Mouse (Mus musculus) hindbrain, embryonic 14.5 days (tissue): ENCODE results near the gene Lrmda. TPM values are rescaled to one million over a fixed set of nuclear protein-coding genes. Genes with fewer than 3 reads are reported as not detected.

ENCODE experiments used
- ATAC-seq: fragments of 200-750 bp; cut with Nextera tagmentation; 2 replicates; pipeline ENCODE4 v1.8.0; 2017; ENCODE audit warnings: moderate number of reproducible peaks, mild to moderate bottlenecking, moderate TSS enrichment, moderate library complexity; ENCODE audit not compliant: low FRiP score
- DNase-seq: peaks from one replicate; pipeline ENCODE4 v3.0.0-alpha.2; 2015; ENCODE audit warnings: low spot score
- H3K27ac ChIP-seq: fragments of 300-500 bp; sonication (generic); 2 replicates; pipeline ENCODE4 v1.5.1; 2014; ENCODE audit warnings: mild to moderate bottlenecking, moderate library complexity
- H3K27me3 ChIP-seq: fragments of 300-500 bp; sonication (generic); 2 replicates; pipeline ENCODE4 v1.6.1; 2014; ENCODE audit warnings: mild to moderate bottlenecking, low read length, mixed read lengths; ENCODE audit not compliant: control insufficient read depth, insufficient read depth
- H3K36me3 ChIP-seq: fragments of 300-500 bp; sonication (generic); replicated peaks from 2 replicates; pipeline ENCODE4 v1.6.1; 2014; ENCODE audit not compliant: control insufficient read depth, insufficient read depth
- H3K4me1 ChIP-seq: fragments of 300-500 bp; sonication (generic); replicated peaks from 2 replicates; pipeline ENCODE4 v1.6.1; 2014; ENCODE audit warnings: antibody characterized with exemption, low read length, mixed read lengths; ENCODE audit not compliant: control insufficient read depth, insufficient read depth
- H3K4me2 ChIP-seq: fragments of 300-500 bp; sonication (generic); replicated peaks from 2 replicates; pipeline ENCODE4 v1.6.1; 2014; ENCODE audit warnings: mild to moderate bottlenecking, moderate library complexity
- H3K4me3 ChIP-seq: fragments of 300-500 bp; sonication (generic); replicated peaks from 2 replicates; pipeline ENCODE4 v1.5.1; 2014; ENCODE audit warnings: mild to moderate bottlenecking, low read length
- H3K9ac ChIP-seq: fragments of 300-500 bp; sonication (generic); 2 replicates; pipeline ENCODE4 v1.6.1; 2014
- H3K9me3 ChIP-seq: fragments of 300-500 bp; sonication (generic); 2 replicates; pipeline ENCODE4 v1.6.1; 2016; ENCODE audit warnings: low read length; ENCODE audit not compliant: control insufficient read depth
- WGBS: fragments of 180-500 bp; shearing (Covaris S2); extraction: QIAGEN DNeasy Blood & Tissue Kit; methylation state at CpG from one replicate; pipeline ENCODE4 v1.1.7; 2014; 5-methylcytosine and 5-hydroxymethylcytosine counted together
- polyA plus RNA-seq: library from polyadenylated mRNA; unstranded; fragments of >200 nt; fragmentation: Nextera tagmentation; extraction: Ambion mirVana; gene quantifications from 2 replicates; pipeline ENCODE4 v1.2.1, GENCODE M21; 2014

The Lrmda gene
- polyA plus RNA-seq, 1 experiment from 2014 or later = 0.64 TPM

DNA sequence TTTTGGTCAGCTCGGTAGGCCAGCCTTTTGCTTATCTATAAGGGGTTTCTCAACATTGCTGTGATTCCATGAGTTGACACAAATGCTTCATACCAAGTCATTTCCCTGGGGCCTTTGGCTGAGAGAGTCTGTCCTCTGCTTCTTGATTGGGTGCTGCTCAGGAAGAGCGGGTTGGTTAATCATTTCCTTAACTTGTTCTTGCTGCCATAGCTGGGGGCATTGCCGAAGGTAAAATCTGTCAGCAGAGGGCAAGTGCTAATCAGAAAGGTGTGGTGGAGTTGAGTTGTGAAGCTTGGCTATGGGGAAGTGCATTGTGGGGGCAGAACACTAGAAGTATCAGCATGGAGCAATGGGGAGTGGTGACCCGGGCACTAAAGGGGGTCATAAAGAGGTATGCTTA is 106.8 kb downstream of the Lrmda start:
- Histone ChIP-seq H3K27me3 (no peaks in the 10 kb centered on the region), H3K9ac (no peak overlapping the region), H3K4me2 (no peak overlapping the region), H3K4me1 (no peaks in the 10 kb centered on the region), H3K27ac (no peak overlapping the region), H3K9me3 (no peaks in the 10 kb centered on the region), H3K4me3 (no peak overlapping the region), H3K36me3 (no peaks in the 10 kb centered on the region)
- ATAC-seq (no peak), DNase-seq (no peak)
- 78% methylated on average over 4 of the region's 4 CpGs for WGBS

DNA sequence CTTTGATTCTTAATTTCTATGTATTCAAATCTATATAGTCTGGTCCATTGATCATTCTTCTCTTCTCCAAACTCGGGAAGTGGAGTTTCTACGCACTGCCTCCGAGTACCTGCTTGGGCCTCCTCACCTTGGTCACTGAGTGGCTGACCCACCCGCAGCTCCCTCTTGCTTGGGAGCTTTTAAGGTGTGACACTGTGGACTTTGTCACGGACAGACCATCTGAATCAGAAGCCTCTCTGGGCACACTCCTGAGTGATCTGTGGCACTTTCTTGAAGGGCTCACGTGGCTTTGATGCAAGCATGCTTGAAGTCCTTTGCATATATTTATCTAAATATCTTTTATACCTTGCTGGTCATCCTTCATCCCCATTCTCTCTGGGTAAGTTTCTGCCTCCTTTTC is 107.3 kb downstream of the Lrmda start:
- ATAC-seq (no peak), DNase-seq (no peak)
- no peaks in the 10 kb centered on the region for H3K36me3 ChIP-seq
- H3K4me2 ChIP-seq = no peak overlapping the region
- WGBS = 90% methylated on average over 6 of the region's 6 CpGs
- no peak overlapping the region for H3K4me3 ChIP-seq
- H3K27me3 ChIP-seq = no peaks in the 10 kb centered on the region
- no peak overlapping the region for H3K9ac ChIP-seq
- H3K4me1 ChIP-seq = no peaks in the 10 kb centered on the region
- H3K9me3 ChIP-seq = no peaks in the 10 kb centered on the region
- no peak overlapping the region for H3K27ac ChIP-seq

DNA sequence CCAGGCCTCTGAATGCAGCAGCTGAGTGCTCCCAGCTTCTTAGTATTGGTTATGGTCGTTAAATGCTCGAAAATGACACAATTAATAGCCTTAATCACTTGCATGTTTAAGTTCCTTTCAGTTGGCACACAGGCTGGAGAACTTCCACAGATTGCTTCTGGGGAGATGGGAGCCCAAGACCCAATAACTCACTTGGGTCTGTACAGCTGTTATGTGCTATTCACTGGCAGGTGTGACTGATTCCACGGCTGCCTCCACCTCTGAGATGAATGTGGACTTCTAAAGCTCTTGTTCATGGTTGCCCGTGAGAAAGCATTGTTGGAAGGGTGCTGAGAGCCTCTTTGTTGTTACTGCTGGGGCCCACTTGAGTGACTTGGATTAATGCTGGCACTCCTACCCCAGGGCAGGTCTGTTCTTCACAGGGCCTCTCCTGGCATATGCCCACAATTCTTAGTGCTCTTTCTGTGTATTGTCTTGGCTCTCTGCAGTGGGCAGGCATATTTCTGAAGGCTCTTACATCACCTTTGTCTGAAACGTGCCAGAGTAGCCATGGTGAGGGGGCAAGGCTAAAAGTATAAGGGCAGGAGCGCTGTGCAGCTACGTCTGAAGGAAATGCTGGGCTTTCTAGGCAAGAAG is 111.6 kb downstream of the Lrmda start:
- Histone ChIP-seq H3K4me1 (no peaks in the 10 kb centered on the region), H3K4me2 (no peak overlapping the region), H3K9me3 (peaks cover 10% of the 10 kb centered on the region), H3K36me3 (no peaks in the 10 kb centered on the region), H3K27me3 (no peaks in the 10 kb centered on the region), H3K9ac (no peak overlapping the region), H3K4me3 (no peak overlapping the region), H3K27ac (no peak overlapping the region)
- no peak for DNase-seq
- 63% methylated on average over 7 of the region's 7 CpGs for WGBS
- ATAC-seq = no peak

DNA sequence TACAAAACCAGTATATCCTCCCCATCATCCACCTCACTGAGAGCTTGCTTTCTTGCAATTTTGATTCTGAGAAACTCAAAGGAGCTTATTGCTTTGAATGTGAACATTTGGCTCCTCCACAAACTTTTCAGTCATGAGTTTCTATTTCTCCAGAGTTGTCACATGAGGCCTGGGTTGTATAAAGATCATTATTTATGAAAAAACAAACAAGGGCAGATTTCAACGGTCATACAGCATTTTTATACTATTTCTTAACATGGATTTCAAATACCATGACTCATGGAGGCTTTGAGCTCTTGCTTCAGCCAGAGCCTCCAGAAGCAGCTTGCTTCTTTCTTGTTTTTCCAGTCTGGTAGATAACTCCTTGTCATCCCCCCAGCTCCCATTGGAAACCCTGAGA is 119.8 kb downstream of the Lrmda start:
- H3K27me3 ChIP-seq = no peaks in the 10 kb centered on the region
- H3K4me1 ChIP-seq = no peaks in the 10 kb centered on the region
- no peak overlapping the region for H3K4me2 ChIP-seq
- DNase-seq (no peak), ATAC-seq (no peak)
- H3K9me3 ChIP-seq = peaks cover 10% of the 10 kb centered on the region
- no peak overlapping the region for H3K27ac ChIP-seq
- WGBS = 95% methylated on average over 1 of the region's 1 CpGs
- H3K9ac ChIP-seq = no peak overlapping the region
- H3K36me3 ChIP-seq = no peaks in the 10 kb centered on the region
- no peak overlapping the region for H3K4me3 ChIP-seq

DNA sequence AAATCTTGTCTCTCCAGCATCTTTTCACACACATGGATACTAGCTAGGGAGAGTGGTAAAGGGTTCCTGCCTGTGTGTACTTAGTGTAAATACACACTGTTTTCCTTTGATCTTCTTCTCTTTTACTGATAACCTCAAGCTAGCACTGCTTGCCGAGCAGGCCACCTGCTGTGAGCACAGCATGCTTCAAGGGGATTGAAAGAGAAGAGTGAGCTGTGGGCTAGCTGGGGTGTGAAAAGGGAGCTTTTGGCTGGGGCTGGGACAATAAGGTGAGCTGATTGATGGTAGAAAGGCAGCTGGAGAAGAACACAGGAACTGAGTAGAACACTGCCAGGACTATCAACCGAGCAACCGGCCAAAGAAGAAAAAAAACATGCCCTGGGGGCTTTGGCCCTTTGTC is 124.5 kb downstream of the Lrmda start:
- no peak for DNase-seq
- H3K4me1 ChIP-seq = peaks cover 14% of the 10 kb centered on the region; the same call in 1 of the 2 replicates
- WGBS = 7% methylated on average over 3 of the region's 3 CpGs

DNA sequence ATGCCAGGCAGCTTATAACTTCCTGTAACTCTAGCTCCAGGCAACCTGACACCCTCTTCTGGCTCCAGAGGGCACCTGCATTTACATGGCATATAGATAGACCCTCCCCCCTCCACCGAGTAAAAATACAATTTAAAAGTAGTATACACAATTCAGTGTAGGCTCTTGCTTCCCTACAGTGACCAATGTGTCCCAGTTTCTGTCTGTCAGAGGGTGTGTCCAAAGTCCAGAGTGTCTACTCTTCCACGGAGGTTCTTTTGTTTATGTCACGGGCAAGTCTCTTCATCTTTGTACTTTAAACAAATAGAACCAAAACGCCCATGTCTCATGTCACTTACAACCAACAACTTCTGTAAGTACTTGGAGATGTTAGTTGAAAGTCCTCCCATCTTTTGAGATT is 126.4 kb downstream of the Lrmda start:
- DNase-seq (no peak), ATAC-seq (no peak)
- WGBS = 61% methylated on average over 4 of the region's 4 CpGs
- H3K4me2 ChIP-seq = no peak overlapping the region
- no peak overlapping the region for H3K9ac ChIP-seq
- peaks cover 14% of the 10 kb centered on the region; the same call in 1 of the 2 replicates for H3K4me1 ChIP-seq
- no peak overlapping the region for H3K27ac ChIP-seq
- no peaks in the 10 kb centered on the region for H3K36me3 ChIP-seq
- H3K4me3 ChIP-seq = no peak overlapping the region
- no peaks in the 10 kb centered on the region for H3K9me3 ChIP-seq
- no peaks in the 10 kb centered on the region for H3K27me3 ChIP-seq

More for the DNA sequence above, 124.5 kb downstream of the Lrmda start:
- no peak overlapping the region for H3K9ac ChIP-seq
- no peak for ATAC-seq
- no peaks in the 10 kb centered on the region for H3K36me3 ChIP-seq
- H3K9me3 ChIP-seq = no peaks in the 10 kb centered on the region
- no peak overlapping the region for H3K4me3 ChIP-seq
- H3K27ac ChIP-seq = no peak overlapping the region
- no peak overlapping the region for H3K4me2 ChIP-seq
- H3K27me3 ChIP-seq = no peaks in the 10 kb centered on the region

DNA sequence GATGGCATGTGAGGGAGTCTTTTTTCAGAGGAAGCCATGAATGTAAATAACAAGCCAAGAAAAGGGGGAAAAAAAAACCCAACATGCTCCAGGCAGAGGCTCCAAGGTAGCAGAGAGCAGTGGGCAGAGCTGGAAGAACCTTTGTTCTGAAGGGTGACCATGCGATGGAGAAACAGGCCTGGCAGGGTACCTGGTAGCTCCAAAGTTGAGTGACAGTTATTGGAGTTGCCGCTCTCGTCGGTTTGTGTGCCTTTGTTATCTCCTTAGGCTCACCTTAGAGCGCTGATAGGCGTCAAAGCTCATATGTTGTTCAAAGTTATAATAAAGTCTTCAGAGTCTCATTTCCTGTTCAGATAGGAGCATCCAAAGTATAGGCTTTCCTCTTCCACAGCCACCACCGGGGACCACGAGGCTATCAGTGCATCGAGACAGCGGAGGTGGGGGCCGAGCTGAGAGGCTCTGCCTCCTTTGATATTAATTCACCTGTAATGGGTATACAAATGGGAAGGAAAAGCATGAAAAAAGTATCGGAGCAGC is 127.1 kb downstream of the Lrmda start:
- no peak overlapping the region for H3K27ac ChIP-seq
- peaks cover 14% of the 10 kb centered on the region; the same call in 1 of the 2 replicates for H3K4me1 ChIP-seq
- no peaks in the 10 kb centered on the region for H3K36me3 ChIP-seq
- no peak overlapping the region for H3K9ac ChIP-seq
- ATAC-seq = no peak
- DNase-seq = no peak
- WGBS = 91% methylated on average over 12 of the region's 12 CpGs
- H3K9me3 ChIP-seq = no peaks in the 10 kb centered on the region
- no peak overlapping the region for H3K4me3 ChIP-seq
- H3K27me3 ChIP-seq = no peaks in the 10 kb centered on the region
- no peak overlapping the region for H3K4me2 ChIP-seq

DNA sequence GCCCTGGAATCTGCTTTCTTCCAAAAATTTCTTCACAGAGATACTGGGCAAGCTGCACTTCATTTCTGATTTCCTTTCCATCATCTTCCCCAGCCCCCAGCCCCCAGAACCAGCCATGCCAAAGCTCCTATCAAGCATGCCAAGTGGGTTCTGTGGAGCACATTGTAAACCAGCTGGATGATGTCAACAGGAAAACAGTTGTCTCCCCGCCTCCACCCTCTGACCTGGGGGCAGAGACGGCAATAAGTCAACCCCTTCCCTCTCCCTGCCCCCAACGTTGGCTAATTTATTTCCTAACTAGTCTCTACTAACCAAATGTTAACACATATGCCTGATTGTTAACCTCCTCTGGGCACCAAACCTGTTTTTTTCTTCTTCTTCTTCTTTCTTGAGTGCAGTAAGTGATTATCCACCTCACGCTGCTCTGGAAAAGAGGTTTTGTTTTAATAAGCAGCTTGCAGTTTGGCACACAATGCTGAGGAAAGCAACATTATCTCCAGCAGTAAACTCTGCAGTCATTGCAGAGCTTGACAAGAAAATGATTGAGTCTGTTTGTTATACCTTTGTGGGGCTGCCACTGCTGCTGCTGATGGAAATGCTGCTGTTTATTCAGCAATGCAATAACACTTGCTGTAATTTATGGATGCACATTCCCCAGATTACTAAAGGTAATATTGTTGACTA is 128.0 kb downstream of the Lrmda start:
- DNase-seq = no peak
- no peaks in the 10 kb centered on the region for H3K36me3 ChIP-seq
- no peak for ATAC-seq
- H3K4me3 ChIP-seq = no peak overlapping the region
- no peaks in the 10 kb centered on the region for H3K27me3 ChIP-seq
- 22% methylated on average over 4 of the region's 4 CpGs for WGBS
- peaks cover 23% of the 10 kb centered on the region for H3K4me1 ChIP-seq
- no peaks in the 10 kb centered on the region for H3K9me3 ChIP-seq
- no peak overlapping the region for H3K4me2 ChIP-seq
- H3K27ac ChIP-seq = no peak overlapping the region
- no peak overlapping the region for H3K9ac ChIP-seq

DNA sequence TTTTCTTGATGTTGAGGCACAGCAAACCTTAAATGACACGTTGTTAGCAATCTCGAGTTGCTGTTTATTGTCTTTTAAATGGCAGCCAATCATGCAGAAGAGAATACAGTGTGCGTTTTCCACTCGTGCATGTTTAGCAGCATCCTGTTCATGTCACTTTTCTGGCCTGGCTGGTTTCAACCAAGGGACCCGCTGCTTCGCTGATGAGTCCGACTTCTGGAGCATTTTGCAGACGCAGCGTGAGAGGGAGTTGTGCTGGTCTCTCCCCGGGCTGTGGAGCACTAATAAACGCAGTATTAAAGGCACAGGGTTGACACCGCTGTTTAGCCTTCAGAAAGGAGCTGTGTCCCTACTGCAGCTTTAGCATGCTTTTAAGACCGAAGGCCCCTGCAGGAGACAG is 133.2 kb downstream of the Lrmda start:
- no peak overlapping the region for H3K27ac ChIP-seq
- no peak for ATAC-seq
- DNase-seq = no peak
- H3K4me2 ChIP-seq = peak overlapping the region; percentile 20; the same call in 1 of the 2 replicates
- no peaks in the 10 kb centered on the region for H3K36me3 ChIP-seq
- no peak overlapping the region for H3K4me3 ChIP-seq
- WGBS = 18% methylated on average over 13 of the region's 13 CpGs
- no peaks in the 10 kb centered on the region for H3K27me3 ChIP-seq
- H3K4me1 ChIP-seq = peaks cover 22% of the 10 kb centered on the region
- 0 out of 2 replicates have a peak overlapping the region, but pooled peaks have one; percentile 34 for H3K9ac ChIP-seq
- no peaks in the 10 kb centered on the region for H3K9me3 ChIP-seq
